Mouse (Mus musculus) megakaryocyte-erythroid progenitor cell, adult 5-6 weeks (primary cell): ENCODE data around the gene Pigk. TPM values are rescaled to one million over a fixed set of nuclear protein-coding genes. Genes with fewer than 3 reads are reported as not detected.

Experiments
- ATAC-seq: replicated peaks from 2 replicates; pipeline ENCODE4 v1.8.0; 2016; ENCODE audit warnings: mild to moderate bottlenecking, inconsistent platforms; ENCODE audit not compliant: severe bottlenecking, poor library complexity, low FRiP score, low TSS enrichment
- total RNA-seq, 2 experiments: library from RNA; stranded (forward) in 1 of 2; stranded (reverse) in 1 of 2; fragments of 200-1000, 215-1000 nt in 1 of 2; fragments of >200 nt in 1 of 2; fragmentation: Nextera tagmentation in 1 of 2; gene quantifications; 2 replicates each; pipeline ENCODE4 v1.2.3; 2014 to 2017

The Pigk gene
- total RNA-seq, 2 experiments from 2014 or later = 36.6 to 63.0 TPM

DNA sequence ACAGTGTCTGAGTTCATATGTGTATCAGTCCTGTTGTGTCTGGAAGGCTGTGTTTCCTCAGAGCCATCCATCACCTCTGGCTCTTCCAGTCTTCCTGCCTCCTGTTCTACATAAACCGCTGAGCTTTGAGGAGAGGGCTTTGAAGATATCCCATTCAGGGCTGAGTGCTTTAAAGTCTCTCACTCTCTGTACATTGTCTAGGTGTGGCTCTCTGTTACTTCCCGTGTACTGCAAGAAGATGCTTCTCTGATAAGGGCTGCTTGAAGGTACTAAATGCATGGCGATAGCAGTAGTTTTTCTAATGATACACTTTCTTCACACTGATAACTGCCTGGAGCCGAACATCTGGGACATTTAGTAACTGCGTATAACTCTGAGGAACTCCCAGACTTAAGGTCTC lies 242.1 kb downstream of the Pigk start:
- no peak for ATAC-seq

DNA sequence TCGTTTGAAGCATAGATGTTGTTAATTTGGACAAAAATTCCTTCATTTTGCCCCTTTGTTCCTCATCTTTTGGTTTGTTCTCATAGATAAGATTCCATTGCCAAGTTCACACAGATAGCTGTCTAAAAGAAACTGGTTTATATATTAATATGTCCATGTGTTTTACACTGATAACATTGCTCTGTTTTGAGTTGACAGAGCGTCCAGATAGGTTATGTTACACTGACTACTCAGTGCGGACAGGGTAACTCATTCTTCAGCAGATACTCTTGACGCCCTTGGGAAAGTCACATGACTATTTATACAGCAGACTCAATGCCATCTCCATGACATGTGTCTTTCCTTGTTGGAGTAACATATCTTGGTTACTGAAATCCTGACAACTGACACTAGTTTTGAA lies 242.9 kb downstream of the Pigk start:
- peak; percentile 75 for ATAC-seq

DNA sequence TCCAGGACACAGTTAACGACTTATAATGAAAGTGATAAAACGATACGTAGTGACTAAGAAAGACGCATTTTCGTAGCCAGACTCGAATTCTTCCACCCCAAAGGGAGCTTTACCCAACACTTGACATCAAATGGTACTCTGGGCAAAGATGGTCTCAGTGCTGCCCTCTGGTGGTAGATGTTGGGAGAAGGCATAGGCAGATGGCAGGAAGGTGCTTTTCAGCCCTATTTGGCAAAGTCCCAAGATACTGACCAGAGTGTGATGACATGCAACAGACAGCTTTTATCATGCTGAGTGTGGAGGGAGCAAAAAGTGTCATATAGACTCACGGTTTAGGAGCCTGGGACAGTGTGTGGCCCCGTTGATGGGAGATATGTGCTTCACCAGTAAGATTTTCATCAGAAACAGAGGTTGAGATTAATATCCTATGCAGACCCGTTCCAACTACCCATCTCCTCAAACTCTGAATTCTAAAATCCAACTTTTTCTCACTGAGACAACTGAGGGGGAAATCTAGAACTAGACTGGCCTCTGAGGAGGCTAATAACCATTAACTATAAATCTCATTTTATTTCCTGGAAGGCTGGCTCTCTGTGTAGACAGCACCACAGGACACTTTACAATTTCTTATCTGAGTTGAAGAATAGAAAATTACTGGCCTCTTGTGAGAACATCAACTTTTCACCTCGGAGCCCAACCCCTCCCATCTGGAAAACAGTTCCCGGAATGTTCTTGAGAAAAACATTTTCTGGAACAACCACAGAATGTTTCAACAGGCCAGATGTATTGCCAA lies 244.7 kb downstream of the Pigk start:
- peak; percentile 49 for ATAC-seq

DNA sequence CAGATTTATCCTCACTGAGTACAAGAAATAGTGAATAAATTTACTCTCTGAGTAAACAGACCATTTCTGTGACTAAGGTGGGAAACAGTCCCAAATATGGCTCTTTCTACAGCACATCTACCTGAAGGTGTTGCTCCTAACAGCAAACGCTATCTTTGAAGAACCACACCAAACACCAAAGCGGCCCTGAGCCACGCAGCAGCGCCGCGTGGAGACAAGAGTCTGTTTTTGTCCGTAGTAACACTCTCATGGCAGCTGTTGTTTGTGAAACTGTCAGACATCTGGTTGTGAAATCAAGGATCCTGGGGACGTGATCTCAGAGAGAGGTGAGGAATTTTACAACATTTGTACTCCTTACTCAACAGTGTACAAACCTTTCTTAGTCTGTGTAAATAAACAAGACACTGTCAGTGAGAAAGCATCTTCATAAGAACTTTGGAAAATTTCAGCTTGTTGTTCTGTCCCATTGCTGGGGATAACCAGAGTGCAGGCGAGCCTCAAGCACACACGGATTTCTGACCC lies 248.0 kb downstream of the Pigk start:
- no peak for ATAC-seq

DNA sequence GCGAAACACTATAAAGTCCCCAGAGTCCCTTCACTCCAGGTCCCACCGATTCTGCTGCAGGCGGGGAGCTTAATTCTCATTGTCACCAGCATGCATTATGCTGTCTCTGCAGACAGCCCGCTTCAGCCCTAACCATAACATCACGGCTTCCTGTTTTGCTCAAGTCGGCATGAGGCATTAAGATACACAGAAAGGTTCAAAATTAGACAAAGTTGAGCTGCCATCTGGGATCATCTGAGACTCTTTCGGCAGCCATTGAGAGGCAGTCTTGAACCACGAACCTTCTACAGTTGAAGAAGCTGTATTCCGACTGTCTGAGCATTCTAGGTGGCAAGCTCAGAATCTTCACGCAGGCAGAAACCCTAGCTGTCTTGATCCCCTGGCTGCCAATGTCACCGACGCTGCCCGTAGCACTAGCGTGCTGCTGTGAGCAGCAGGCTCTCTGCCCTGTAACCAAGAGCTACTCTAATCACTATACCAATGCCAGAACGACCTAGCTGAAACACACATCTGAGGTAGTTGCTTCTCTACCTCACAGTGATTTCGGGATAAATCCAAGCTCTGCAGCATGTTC lies 256.0 kb downstream of the Pigk start:
- 0 out of 2 replicates have a peak, but pooled peaks have one; percentile 52 for ATAC-seq

DNA sequence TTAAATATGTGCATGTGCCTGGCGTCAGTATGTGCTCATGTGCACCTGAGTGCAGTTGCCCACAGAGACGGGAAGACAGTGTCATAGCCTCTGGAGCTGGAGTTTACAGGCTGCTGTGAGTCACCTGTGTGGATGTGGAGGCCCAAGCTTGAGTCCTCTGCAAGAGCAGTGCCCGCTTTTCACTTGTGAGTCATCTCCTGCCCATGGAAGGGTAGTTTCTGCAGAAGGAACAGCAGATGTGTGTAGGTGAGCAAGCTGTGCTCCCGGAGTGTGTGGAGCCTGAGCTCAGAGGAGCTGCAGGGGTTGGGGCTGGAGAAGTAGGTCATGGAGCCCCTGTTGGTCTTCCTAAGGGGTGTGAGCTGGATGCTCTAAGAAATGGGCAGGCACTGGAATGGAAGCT lies 257.5 kb downstream of the Pigk start:
- ATAC-seq = no peak

DNA sequence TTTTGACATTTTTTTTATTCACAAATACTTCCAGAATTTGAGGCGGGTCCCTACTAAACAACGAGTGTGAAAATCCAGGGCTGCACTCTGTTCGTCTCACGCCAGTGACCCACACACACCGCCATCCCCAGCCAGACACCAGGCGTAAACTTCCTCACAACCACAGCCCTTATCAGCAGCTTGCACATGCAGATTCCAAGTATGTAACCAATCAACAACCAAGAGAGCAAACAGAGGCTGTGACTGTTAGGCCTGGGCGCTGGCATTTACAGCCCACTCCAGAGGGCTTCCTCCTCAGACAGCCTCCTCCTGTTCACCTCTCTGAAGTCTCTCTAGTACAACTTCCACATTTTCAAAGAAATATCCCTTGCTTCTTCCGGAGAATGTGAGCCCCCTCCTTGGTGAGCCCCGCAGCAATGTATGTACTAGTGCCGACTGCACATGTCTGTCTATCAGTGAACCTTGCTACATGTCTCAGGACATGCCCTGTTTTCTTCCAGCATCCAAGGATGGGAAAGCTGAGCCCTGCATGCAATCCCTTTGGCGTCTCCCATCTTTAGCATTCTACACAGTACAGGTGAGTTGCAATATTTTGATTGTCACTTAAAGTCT lies 265.7 kb downstream of the Pigk start:
- peak; percentile 96 for ATAC-seq

DNA sequence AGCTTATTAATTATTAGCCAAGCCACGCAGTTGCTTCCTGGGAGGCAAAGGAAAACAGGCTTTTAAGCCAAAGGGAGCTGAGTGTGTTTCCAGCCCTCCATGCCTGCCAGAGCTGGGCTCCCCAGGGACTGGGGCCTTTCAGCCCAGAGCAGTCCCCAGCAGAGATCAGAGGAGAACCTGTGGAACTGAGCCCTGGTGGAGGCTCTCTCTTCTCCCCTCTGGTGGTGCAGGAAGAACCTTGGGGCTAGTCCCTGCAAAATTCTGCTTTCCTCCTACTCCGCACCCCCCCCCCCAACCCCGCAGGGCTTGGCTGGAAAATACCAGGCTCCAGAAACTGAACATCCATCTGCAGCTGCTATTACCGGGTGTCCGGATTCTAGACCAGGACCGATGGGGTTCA lies 266.5 kb downstream of the Pigk start:
- ATAC-seq = no peak

DNA sequence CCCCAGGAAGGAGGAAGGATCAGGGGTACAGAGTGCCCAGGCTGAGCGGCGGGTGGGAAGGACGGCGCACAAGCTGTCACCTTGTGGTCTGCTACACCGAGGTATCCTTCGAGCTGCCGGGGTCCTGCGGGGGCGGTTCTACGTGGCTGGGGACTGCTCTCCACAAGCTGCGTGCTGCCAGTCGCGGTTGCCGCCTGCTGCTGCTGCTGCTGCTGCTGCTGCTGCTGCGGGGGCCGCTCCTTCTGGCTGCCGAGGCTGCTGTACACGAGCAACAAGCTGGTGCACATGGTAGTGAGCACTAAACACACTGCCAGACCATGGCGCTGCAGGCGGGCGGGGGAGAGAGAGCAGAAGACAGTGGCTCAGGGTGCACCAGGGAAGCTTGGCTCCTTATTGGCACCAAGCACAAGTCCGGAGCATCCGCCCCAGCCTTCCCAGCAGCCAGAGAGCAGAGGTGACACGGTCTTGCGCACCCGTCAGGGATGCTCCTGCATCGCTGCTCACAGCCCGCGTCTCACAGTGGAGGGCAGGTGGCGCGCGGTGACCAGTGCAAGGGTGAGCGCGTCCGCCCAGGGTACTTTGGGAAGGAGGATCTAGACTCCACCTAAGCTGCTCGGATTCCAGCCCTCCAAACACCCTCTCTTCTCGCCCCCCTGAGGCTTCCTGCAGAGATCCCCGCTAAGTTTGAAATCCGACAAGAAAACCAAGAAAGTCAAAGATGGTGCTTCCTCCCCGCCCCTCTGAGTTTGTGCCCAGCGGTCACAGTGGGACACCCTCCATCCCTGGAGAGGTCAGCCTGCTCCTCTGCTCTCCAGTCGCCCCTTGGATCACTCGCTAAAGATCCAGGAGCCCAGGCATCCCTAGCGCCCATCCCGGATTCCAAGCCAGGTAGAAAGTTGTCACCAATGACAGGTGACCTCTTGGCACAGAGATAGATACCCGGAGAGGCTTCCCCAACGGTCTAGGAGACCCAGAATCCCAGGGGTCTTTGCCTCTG lies 267.4 kb downstream of the Pigk start:
- peak; percentile 31; the same call in 1 of the 2 replicates for ATAC-seq

DNA sequence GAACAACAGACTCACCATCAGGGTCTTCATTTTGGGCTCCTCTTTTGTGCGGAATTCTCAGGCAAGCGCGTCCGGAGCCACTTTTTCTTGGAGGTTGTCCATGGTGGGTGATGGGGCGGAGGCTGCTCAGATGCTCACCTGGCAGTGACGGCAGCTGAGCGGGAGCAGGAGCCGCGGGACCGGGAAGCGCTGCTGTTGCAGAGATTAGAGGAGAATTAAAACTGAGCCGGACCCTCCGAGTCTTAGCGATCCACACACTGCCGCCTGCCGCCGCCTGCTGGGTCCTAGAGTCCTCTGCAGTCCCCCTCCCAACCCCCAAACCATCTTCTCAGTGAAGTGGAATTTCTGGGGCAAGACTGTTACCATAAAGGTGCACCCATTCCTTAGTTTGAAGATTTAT lies 268.1 kb downstream of the Pigk start, which contains the start of gene St6galnac5:
TSS of gene St6galnac5 (minus strand) at position 259 of the 400 bp plus-strand sequence.
- no peak for ATAC-seq

DNA sequence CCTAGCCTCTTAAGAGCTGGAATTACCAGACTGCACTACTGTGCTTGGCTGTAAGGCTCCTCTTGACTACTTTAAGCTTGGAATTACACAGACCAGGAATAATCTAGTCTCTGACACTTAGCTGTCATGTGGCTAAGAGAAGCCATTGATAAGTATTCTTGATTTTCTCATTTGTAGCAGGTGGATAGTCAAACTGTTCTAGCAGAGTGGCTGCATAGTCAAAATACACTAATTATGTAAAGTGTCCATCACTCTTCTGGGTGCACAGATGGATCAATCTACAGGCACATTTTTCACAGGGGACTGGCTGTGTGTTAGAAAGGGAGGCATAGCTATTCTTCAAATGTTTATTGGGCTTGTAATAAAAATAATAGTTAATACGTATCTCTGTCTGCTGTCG lies 276.9 kb downstream of the Pigk start:
- ATAC-seq = no peak

DNA sequence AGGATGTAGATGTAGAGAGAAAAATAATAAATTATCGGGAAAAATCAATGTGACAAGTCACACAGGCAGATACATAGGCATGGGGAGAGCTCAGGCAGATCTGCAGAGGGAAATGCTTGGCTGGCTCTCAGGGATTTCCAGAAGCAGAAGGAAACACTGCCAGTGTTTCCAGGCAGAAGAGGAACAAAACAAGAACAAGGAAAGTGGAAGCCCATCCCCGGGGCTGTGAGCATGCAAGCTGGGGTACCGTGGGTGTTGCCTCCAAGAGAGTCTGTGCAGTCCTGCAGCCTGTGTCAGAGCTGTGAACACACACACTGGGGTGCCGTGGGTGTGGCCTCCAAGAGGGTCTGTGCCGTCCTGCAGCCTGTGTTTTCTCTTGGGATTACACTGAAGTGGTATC lies 279.7 kb downstream of the Pigk start:
- ATAC-seq = no peak

DNA sequence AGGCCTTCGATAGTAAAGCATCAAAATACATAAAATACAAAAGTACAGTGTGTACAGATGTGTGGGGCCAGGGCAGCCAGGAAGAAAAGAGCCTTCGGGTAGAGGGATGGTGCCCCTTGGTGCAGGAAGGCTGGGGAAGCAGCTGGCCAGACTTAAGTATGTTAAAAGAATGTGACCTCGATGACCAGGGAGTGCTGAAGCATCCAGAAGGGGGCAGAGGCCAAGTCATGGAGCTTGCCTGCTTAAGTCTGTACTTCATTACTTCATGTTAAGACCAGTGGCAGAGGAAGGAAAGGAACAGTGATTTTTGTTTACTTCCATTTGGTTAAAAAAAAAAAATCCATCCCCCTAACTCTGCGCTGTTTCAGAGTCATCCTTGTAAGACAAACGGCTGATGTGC lies 284.2 kb downstream of the Pigk start:
- ATAC-seq = no peak

DNA sequence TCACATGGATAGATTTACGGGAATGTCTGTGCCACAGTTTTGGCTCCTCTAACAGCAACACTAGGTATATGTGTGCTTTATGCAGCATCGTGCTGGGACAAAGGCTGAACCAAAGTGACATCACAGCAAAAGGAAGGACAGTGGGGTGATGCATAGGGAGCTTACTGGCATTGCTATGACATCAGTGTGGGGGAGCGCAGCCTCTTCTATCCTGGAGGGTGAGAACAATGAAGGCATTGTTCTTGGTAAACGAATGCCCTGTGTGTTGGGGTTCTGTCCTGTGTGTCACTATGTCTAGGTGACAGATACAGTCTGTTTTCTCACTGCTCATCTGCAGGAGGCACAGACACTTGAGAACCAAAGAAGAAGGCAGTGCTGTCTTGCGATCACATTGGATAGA lies 285.0 kb downstream of the Pigk start:
- ATAC-seq = no peak

DNA sequence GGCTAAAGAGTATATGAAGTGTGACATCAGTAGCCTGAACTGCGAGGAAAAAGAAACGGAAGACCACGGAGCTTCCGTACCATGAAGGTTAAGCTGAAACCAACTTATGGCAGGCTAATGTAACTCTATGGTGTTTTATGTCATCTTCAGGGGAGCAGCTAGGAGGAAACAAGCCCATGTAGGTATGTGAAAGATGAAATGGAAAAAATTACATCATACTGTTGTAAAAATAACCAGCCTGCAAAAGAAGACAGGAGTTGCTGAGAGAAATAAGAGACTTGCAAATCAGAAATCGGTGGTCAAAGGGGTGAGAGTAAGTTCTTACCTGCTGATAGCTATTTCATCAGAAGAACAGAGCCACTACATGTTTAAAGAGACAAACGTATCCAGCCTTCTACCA lies 293.0 kb downstream of the Pigk start:
- no peak for ATAC-seq

DNA sequence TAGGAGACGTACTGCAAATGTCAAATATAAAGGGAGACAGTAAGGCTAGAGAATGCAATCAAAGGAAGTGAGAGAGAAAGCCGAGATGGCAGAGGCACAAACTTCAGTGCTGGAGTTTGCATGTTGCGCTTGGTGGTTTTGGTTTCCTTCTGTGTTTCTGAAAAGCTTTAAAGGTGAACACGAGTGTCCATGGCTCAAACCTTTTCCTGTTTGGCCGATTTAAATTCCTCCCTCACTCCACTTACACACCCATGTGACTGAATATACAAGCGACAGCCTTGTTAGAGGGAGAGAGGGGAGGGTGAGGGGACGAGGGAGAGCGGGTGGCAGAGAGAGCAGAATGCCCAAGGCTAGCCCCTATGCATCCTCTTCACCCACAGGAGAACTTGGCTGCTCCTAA lies 302.5 kb downstream of the Pigk start:
- no peak for ATAC-seq

DNA sequence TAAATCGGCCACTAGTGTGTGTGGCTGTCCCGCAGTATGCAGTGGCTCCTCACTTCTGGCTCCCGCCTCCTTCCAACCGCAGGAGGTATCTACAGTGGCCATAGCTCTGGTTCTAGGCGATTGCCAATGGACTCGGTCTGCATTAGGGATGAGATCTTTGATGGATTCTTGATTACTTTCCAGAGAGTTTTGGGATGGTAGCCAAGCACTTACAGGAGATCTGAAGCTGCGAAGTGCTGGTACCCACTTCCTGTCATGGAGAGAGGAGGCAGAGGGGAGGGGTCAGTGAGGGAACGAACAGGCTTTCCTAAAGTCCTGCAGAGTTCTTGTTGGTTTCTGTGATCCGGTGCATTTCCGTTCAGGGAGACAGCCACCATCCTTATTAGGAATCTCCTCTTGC lies 304.2 kb downstream of the Pigk start:
- no peak for ATAC-seq

DNA sequence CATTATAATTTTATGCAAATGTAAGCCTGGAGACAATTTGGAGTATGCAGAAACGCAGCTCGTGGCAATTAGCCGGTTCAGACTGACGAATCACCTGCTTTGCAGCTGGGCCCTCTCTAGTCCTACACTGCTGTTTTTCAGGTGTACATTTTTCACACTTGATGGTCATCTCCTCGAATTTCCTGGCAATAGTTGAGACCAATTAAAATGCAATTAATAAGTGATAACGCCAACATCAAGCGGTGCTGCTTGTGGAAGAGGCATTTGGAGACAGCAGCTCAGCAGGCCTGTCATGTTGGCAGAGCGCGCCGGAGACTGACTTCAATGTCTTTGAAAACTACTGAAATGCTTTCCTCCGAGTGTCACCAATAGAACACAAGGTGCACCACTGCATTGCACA lies 310.1 kb downstream of the Pigk start:
- no peak for ATAC-seq
